Mouse (Mus musculus) forebrain, embryonic 14.5 days (tissue): ENCODE data around the gene Gprc6a. TPM values are rescaled to one million over a fixed set of nuclear protein-coding genes. Genes with fewer than 3 reads are reported as not detected.

Source experiments
- ATAC-seq: fragments of 200-750 bp; cut with Nextera tagmentation; 2 replicates; pipeline ENCODE4 v1.8.0; 2017; ENCODE audit warnings: mild to moderate bottlenecking, moderate library complexity
- DNase-seq: peaks from one replicate; pipeline ENCODE4 v3.0.0-alpha.2; 2015; ENCODE audit warnings: low spot score
- H3K27ac ChIP-seq: fragments of 300-500 bp; sonication (generic); 2 replicates; pipeline ENCODE4 v1.5.1; 2014; ENCODE audit warnings: low read depth, mild to moderate bottlenecking, control low read depth, low read length, moderate library complexity
- H3K27me3 ChIP-seq: fragments of 300-500 bp; sonication (generic); replicated peaks from 2 replicates; pipeline ENCODE4 v1.6.1; 2014; ENCODE audit warnings: low read length, control low read depth, mixed read lengths; ENCODE audit not compliant: control insufficient read depth, insufficient read depth
- H3K36me3 ChIP-seq: fragments of 300-500 bp; sonication (generic); 2 replicates; pipeline ENCODE4 v1.6.1; 2014; ENCODE audit warnings: low read length, control low read depth; ENCODE audit not compliant: control insufficient read depth, insufficient read depth
- H3K4me1 ChIP-seq: fragments of 300-500 bp; sonication (generic); 2 replicates; pipeline ENCODE4 v1.6.1; 2014; ENCODE audit warnings: antibody characterized with exemption, low read length, control low read depth; ENCODE audit not compliant: control insufficient read depth, insufficient read depth
- H3K4me2 ChIP-seq: fragments of 300-500 bp; sonication (generic); 2 replicates; pipeline ENCODE4 v1.6.1; 2014; ENCODE audit warnings: mild to moderate bottlenecking, control low read depth, low read length
- H3K4me3 ChIP-seq: fragments of 300-500 bp; sonication (generic); 2 replicates; pipeline ENCODE4 v1.5.1; 2014; ENCODE audit warnings: low read depth, low read length, control low read depth
- H3K9ac ChIP-seq: fragments of 300-500 bp; sonication (generic); 2 replicates; pipeline ENCODE4 v1.6.1; 2014; ENCODE audit warnings: mild to moderate bottlenecking, low read length, control low read depth, moderate library complexity
- H3K9me3 ChIP-seq: fragments of 300-500 bp; sonication (generic); replicated peaks from 2 replicates; pipeline ENCODE4 v1.6.1; 2016; ENCODE audit warnings: low read length, control low read depth, mixed read lengths; ENCODE audit not compliant: control insufficient read depth
- WGBS: fragments of 180-500 bp; shearing (Covaris S2); extraction: QIAGEN DNeasy Blood & Tissue Kit; methylation state at CpG from one replicate; pipeline ENCODE4 v1.1.7; 2014; 5-methylcytosine and 5-hydroxymethylcytosine counted together
- polyA plus RNA-seq: library from polyadenylated mRNA; unstranded; fragments of >200 nt; fragmentation: Nextera tagmentation; extraction: Ambion mirVana; gene quantifications from 2 replicates; pipeline ENCODE4 v1.2.1, GENCODE M21; 2014

The Gprc6a gene
- polyA plus RNA-seq = 0.12 TPM in 1 of 2 replicates, not detected in the other

GRCm38 (mm10) chr10:51631411-51632136, at the start of gene Gprc6a:
Gene Gprc6a, minus strand, starts transcription at chr10:51631461.
- no peak for ATAC-seq
- WGBS = 41% methylated on average over 8 of the region's 8 CpGs
- no peaks in the 10 kb centered on the region for H3K36me3 ChIP-seq

DNA sequence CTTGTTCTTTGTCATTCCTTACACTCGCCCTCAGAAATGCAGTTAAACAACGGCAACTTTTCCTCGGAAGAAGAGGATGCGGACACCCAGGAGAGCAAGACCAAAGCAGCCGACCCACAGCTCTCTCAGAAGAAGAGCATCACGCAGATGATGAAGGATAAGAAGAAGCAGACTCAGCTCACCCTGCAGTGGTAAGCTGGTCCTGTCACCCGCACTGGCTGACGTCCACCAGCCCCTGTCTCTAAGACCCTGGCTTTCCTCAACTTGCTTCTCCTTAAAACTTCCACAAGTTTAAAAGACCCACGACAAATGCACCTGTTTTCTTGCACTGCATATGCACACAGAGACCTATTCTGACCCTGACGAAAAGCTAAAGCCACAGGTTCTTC, 47.0 kb upstream of the Gprc6a start:
- WGBS = 19% methylated on average over 10 of the region's 10 CpGs
- H3K9ac ChIP-seq = no peak overlapping the region
- H3K9me3 ChIP-seq = no peaks in the 10 kb centered on the region
- H3K27ac ChIP-seq = no peak overlapping the region
- DNase-seq = no peak
- H3K4me1 ChIP-seq = no peaks in the 10 kb centered on the region
- H3K36me3 ChIP-seq = no peaks in the 10 kb centered on the region
- ATAC-seq = peak; percentile 16; the same call in 1 of the 2 replicates
- H3K4me3 ChIP-seq = peak overlapping the region; percentile 43
- peaks cover 12% of the 10 kb centered on the region; the same call in 1 of the 2 replicates for H3K27me3 ChIP-seq
- H3K4me2 ChIP-seq = peak overlapping the region; percentile 97

More at GRCm38 (mm10) chr10:51631411-51632136, at the start of gene Gprc6a:
- no peaks in the 10 kb centered on the region for H3K9me3 ChIP-seq
- DNase-seq = peak; percentile 33
- H3K4me2 ChIP-seq = no peak within 1 kb of the TSS
- H3K27me3 ChIP-seq = no peaks in the 10 kb centered on the region
- no peak within 1 kb of the TSS for H3K27ac ChIP-seq
- no peak within 1 kb of the TSS for H3K9ac ChIP-seq
- H3K4me3 ChIP-seq = no peak within 1 kb of the TSS
- H3K4me1 ChIP-seq = no peaks in the 10 kb centered on the region

- peak within 1 kb of the TSS; percentile 58 for H3K9ac ChIP-seq
- H3K27me3 ChIP-seq = peaks cover 12% of the 10 kb centered on the region; the same call in 1 of the 2 replicates
- ATAC-seq = peak; percentile 77
- peak; percentile 47 for DNase-seq
- WGBS = under 1% methylated on average over 38 of the region's 38 CpGs
- H3K4me2 ChIP-seq = peak within 1 kb of the TSS; percentile 97
- peak within 1 kb of the TSS; percentile 43 for H3K4me3 ChIP-seq
- no peaks in the 10 kb centered on the region for H3K9me3 ChIP-seq
- H3K27ac ChIP-seq = no peak within 1 kb of the TSS
- H3K4me1 ChIP-seq = no peaks in the 10 kb centered on the region
- H3K36me3 ChIP-seq = no peaks in the 10 kb centered on the region
These were observed 46.4 kb upstream of the Gprc6a start, which contains the start of gene Rfx6 for GRCm38 (mm10) chr10:51677548-51678250. Gene Rfx6, plus strand, starts transcription at chr10:51677756.

- Histone ChIP-seq H3K4me3 (no peak overlapping the region), H3K27me3 (0 out of 2 replicates have a peak, but pooled peaks cover 3% of the 10 kb centered on the region), H3K9me3 (no peaks in the 10 kb centered on the region), H3K36me3 (no peaks in the 10 kb centered on the region), H3K27ac (no peak overlapping the region), H3K4me2 (no peak overlapping the region), H3K9ac (no peak overlapping the region), H3K4me1 (no peaks in the 10 kb centered on the region)
- WGBS = 69% methylated on average over 1 of the region's 1 CpGs
- ATAC-seq (no peak), DNase-seq (no peak)
These were observed 41.0 kb upstream of the Gprc6a start for GRCm38 (mm10) chr10:51672082-51672779.

GRCm38 (mm10) chr10:51671583-51671982, 40.3 kb upstream of the Gprc6a start:
- Histone ChIP-seq H3K4me2 (no peak overlapping the region), H3K9ac (no peak overlapping the region), H3K4me1 (no peaks in the 10 kb centered on the region), H3K27me3 (no peaks in the 10 kb centered on the region), H3K27ac (no peak overlapping the region), H3K9me3 (no peaks in the 10 kb centered on the region), H3K36me3 (no peaks in the 10 kb centered on the region), H3K4me3 (no peak overlapping the region)
- 84% methylated on average over 4 of the region's 4 CpGs for WGBS
- DNase-seq (no peak), ATAC-seq (no peak)

GRCm38 (mm10) chr10:51669334-51669733, 38.1 kb upstream of the Gprc6a start:
- Histone ChIP-seq H3K27me3 (no peaks in the 10 kb centered on the region), H3K9me3 (no peaks in the 10 kb centered on the region), H3K4me3 (no peak overlapping the region), H3K4me1 (no peaks in the 10 kb centered on the region), H3K36me3 (no peaks in the 10 kb centered on the region), H3K4me2 (no peak overlapping the region), H3K9ac (no peak overlapping the region), H3K27ac (no peak overlapping the region)
- ATAC-seq = no peak
- no peak for DNase-seq

DNA sequence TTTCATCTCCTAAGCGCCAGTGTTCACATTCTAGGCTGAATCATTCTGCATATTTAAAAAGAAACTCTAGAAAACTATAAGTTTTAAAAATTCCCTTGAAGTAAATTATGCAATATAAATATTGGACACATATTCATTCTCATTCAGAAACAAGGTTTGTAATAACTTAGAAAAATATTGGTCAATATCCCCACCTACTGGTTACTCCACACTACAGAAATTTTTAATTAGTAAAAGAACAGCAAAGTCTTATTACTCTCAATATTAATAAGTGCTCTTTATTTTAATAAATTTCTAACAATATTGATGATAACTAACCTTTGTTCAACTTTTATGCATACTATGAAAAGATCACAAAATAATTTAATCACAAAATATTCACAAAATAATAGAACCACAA, 26.1 kb upstream of the Gprc6a start:
- Histone ChIP-seq H3K36me3 (no peaks in the 10 kb centered on the region), H3K4me1 (no peaks in the 10 kb centered on the region), H3K27me3 (no peaks in the 10 kb centered on the region), H3K4me2 (no peak overlapping the region), H3K9me3 (no peaks in the 10 kb centered on the region), H3K4me3 (no peak overlapping the region), H3K27ac (no peak overlapping the region), H3K9ac (no peak overlapping the region)
- ATAC-seq (no peak; the same call in 1 of the 2 replicates), DNase-seq (peak; percentile 42)
- WGBS = 74% methylated on average over 1 of the region's 1 CpGs

GRCm38 (mm10) chr10:51649506-51650221, 18.4 kb upstream of the Gprc6a start:
- no peak for ATAC-seq

More at GRCm38 (mm10) chr10:51649506-51650221, 18.4 kb upstream of the Gprc6a start:
- H3K4me2 ChIP-seq = no peak overlapping the region
- no peaks in the 10 kb centered on the region for H3K9me3 ChIP-seq
- no peak for DNase-seq
- H3K27me3 ChIP-seq = no peaks in the 10 kb centered on the region
- no peak overlapping the region for H3K4me3 ChIP-seq
- no peaks in the 10 kb centered on the region for H3K36me3 ChIP-seq
- no peaks in the 10 kb centered on the region for H3K4me1 ChIP-seq
- 75% methylated on average over 3 of the region's 3 CpGs for WGBS
- no peak overlapping the region for H3K9ac ChIP-seq
- no peak overlapping the region for H3K27ac ChIP-seq
